Mouse (Mus musculus) layer of hippocampus, postnatal 10 days (tissue): Measurements from ENCODE around the gene Ascl1. TPM values are rescaled to one million over a fixed set of nuclear protein-coding genes. Genes with fewer than 3 reads are reported as not detected.

ENCODE experiments used
- DNase-seq, 2 experiments: peaks; one replicate each; pipeline ENCODE4 v3.0.0; 2021; ENCODE audit warnings: low spot score in 2 of 2
- long read RNA-seq: library from polyadenylated mRNA; stranded (forward); transcript quantifications from one replicate; pipeline ENCODE4 v2.0.0, GENCODE M21; 2023
- total RNA-seq, 2 experiments: library from RNA; stranded (reverse); gene quantifications; 2 replicates each; pipeline ENCODE4 v1.2.3; 2021

The Ascl1 gene
- total RNA-seq = 10 to 100 TPM; 11.2 to 11.5 TPM
- long read RNA-seq, transcript Ascl1-201 (2 exons, 2,481 nt) = major isoform, 5 of 6 reads
- long read RNA-seq, partial matches to known transcripts = 1 of 6 reads
- long read RNA-seq, other reads (novel, unspliced or antisense) = 0 of 6 reads

GRCm38 (mm10) chr10:87493576-87493975, at the start of gene Ascl1:
Ascl1 (minus strand) TSS chr10:87493660.
- DNase-seq = peak in 1 of 2 experiments; percentile 67

GRCm38 (mm10) chr10:87534172-87534571, 40.7 kb upstream of the Ascl1 start:
- no peak for DNase-seq

GRCm38 (mm10) chr10:87521646-87522045, 28.2 kb upstream of the Ascl1 start, which contains the start of gene Pah:
Pah (plus strand) TSS chr10:87521795.
- DNase-seq = no peak

- DNase-seq = no peak
Measured at GRCm38 (mm10) chr10:87520401-87521116, 27.1 kb upstream of the Ascl1 start.

GRCm38 (mm10) chr10:87518585-87518984, 25.1 kb upstream of the Ascl1 start:
- no peak for DNase-seq

- no peak for DNase-seq
Measured at GRCm38 (mm10) chr10:87513052-87513451, 19.6 kb upstream of the Ascl1 start.

- DNase-seq = no peak
Measured at GRCm38 (mm10) chr10:87508581-87508980, 15.1 kb upstream of the Ascl1 start.

- DNase-seq = peak; percentile 76 to 82
Measured at GRCm38 (mm10) chr10:87503946-87504345, 10.5 kb upstream of the Ascl1 start.

- DNase-seq = no peak
Measured at GRCm38 (mm10) chr10:87502283-87502682, 8.8 kb upstream of the Ascl1 start.

GRCm38 (mm10) chr10:87501659-87502042, 8.2 kb upstream of the Ascl1 start:
- DNase-seq = no peak

GRCm38 (mm10) chr10:87500926-87501658, 7.6 kb upstream of the Ascl1 start:
- no peak for DNase-seq

GRCm38 (mm10) chr10:87497056-87497455, 3.6 kb upstream of the Ascl1 start:
- DNase-seq = no peak

GRCm38 (mm10) chr10:87494596-87494995, 1.1 kb upstream of the Ascl1 start:
- peak; percentile 64 to 74 for DNase-seq

- DNase-seq = no peak
Measured at GRCm38 (mm10) chr10:87494176-87494575, 716 bp upstream of the Ascl1 start.

- DNase-seq = peak; percentile 64 to 71
Measured at GRCm38 (mm10) chr10:87492661-87493551, 554 bp downstream of the Ascl1 start.

GRCm38 (mm10) chr10:87492332-87492660, 1.2 kb downstream of the Ascl1 start:
- no peak for DNase-seq

- DNase-seq = no peak
Measured at GRCm38 (mm10) chr10:87491485-87492040, 1.9 kb downstream of the Ascl1 start.

GRCm38 (mm10) chr10:87490328-87490727, 3.1 kb downstream of the Ascl1 start:
- no peak for DNase-seq

GRCm38 (mm10) chr10:87489246-87490009, 4.0 kb downstream of the Ascl1 start:
- peak; percentile 49 to 63 for DNase-seq

GRCm38 (mm10) chr10:87488429-87489145, 4.9 kb downstream of the Ascl1 start:
- DNase-seq = peak; percentile 52 to 68
